Mouse (Mus musculus): Measurements from ENCODE around the gene Mfrp.

- 0 out of 2 replicates have a peak, but pooled peaks have one; percentile 9 for TF ChIP-seq POLR2A (IDR thresholded peaks at IDR 0.05; ENCODE audit: extremely low read depth, insufficient read depth, low read length)
- TF ChIP-seq CTCF (IDR thresholded peaks at IDR 0.05; ENCODE audit: low read depth, low read length) = no peak
Measured at GRCm38 (mm10) chr9:44078955-44079756, 22.4 kb upstream of the Mfrp start.

Measured in liver, adult 2 months (tissue).